Mouse (Mus musculus): ENCODE results near the gene Cenpv.

DNA sequence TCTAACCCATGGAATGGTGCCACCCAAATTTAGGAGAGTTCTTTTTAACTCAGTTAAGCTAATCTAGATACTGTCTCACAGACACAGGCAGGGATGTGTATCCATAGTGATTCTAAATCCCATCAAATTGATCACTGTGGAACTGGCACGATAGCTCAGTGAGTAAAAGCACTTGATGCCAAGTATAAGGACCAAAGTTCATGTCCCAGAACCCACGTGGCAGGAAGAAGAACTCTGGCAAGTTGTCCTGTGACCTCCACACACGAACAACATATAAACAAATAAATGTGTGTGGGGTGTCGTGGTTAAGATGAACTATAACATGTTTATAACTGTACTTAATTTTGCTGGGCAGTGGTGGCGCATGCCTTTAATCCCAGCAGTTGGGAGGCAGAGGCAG, 59.5 kb downstream of the Cenpv start:
- TF ChIP-seq SIN3A (IDR thresholded peaks at IDR 0.05; ENCODE audit: low read length) = no peak
- no peak for TF ChIP-seq ZMIZ1 (IDR thresholded peaks at IDR 0.05; ENCODE audit: low read depth, low read length)
- TF ChIP-seq E2F4 (IDR thresholded peaks at IDR 0.05; ENCODE audit: insufficient replicate concordance, low read depth, low read length) = no peak
- no peak for TF ChIP-seq CTCF (conservative IDR thresholded peaks at IDR 0.05 in 1 of 2, IDR thresholded peaks at IDR 0.05 in 1 of 2; ENCODE audit: low read depth in 2 of 2, low read length in 2 of 2)
- no peak for TF ChIP-seq CHD2 (IDR thresholded peaks at IDR 0.05; ENCODE audit: low read length)
- no peak for TF ChIP-seq NELFE (IDR thresholded peaks at IDR 0.05; ENCODE audit: low read depth, low read length)
- TF ChIP-seq EP300 (IDR thresholded peaks at IDR 0.05; ENCODE audit: low read length) = no peak
- TF ChIP-seq JUN (IDR thresholded peaks at IDR 0.05; ENCODE audit: insufficient read depth, low read depth, low read length) = no peak
- TF ChIP-seq MAX (IDR thresholded peaks at IDR 0.05; ENCODE audit: low read length) = no peak
- TF ChIP-seq USF1 (IDR thresholded peaks at IDR 0.05; ENCODE audit: low read depth, low read length) = no peak
- no peak for TF ChIP-seq ZC3H11A (IDR thresholded peaks at IDR 0.05; ENCODE audit: low read depth, low read length)

Measured in CH12.LX (cell line).